Mouse (Mus musculus) thymus, adult 2 months (tissue): Measurements from ENCODE around the gene Smarca4. TPM values are rescaled to one million over a fixed set of nuclear protein-coding genes. Genes with fewer than 3 reads are reported as not detected.

Experiments used
- DNase-seq: peaks from one replicate; pipeline ENCODE4 v3.0.0; 2021
- H3K27ac ChIP-seq: fragments of 200-500 bp; 2 replicates; pipeline ENCODE4 v1.5.1; 2012; ENCODE audit warnings: low read length, control low read depth; ENCODE audit not compliant: control insufficient read depth, insufficient read depth
- H3K27me3 ChIP-seq: fragments of 200-500 bp; 2 replicates; pipeline ENCODE4 v1.6.1; 2012; ENCODE audit warnings: mild to moderate bottlenecking, low read length, moderate library complexity, mixed read lengths; ENCODE audit not compliant: control insufficient read depth, insufficient read depth
- H3K36me3 ChIP-seq: fragments of 200-500 bp; 2 replicates; pipeline ENCODE4 v1.6.1; 2012; ENCODE audit warnings: mild to moderate bottlenecking, low read length, moderate library complexity; ENCODE audit not compliant: control insufficient read depth, insufficient read depth
- H3K4me1 ChIP-seq: fragments of 200-500 bp; replicated peaks from 2 replicates; pipeline ENCODE4 v1.6.1; 2012; ENCODE audit warnings: low read length; ENCODE audit not compliant: control insufficient read depth, insufficient read depth
- H3K4me3 ChIP-seq: fragments of 200-500 bp; 2 replicates; pipeline ENCODE4 v1.5.1; 2012; ENCODE audit warnings: mild to moderate bottlenecking, low read length, control low read depth, moderate library complexity; ENCODE audit not compliant: control insufficient read depth, insufficient read depth
- CTCF ChIP-seq: fragments of 200-500 bp; IDR thresholded peaks from 2 replicates; pipeline ENCODE4 v1.5.1; 2012; ENCODE audit warnings: mild to moderate bottlenecking, control low read depth, low read length, moderate library complexity, borderline replicate concordance; ENCODE audit not compliant: control insufficient read depth, poor library complexity, insufficient read depth; ENCODE audit errors: extremely low read depth
- POLR2A ChIP-seq: fragments of 200-500 bp; IDR thresholded peaks from 2 replicates; pipeline ENCODE4 v1.6.1; 2012; ENCODE audit warnings: mild to moderate bottlenecking, low read length, control low read depth, moderate library complexity; ENCODE audit not compliant: control insufficient read depth, poor library complexity, insufficient read depth; ENCODE audit errors: extremely low read depth
- WGBS: fragments of 180-500 bp; shearing (Covaris S2); methylation state at CpG from one replicate; pipeline ENCODE4 v1.1.7; 2018; 5-methylcytosine and 5-hydroxymethylcytosine counted together
- polyA plus RNA-seq: library from polyadenylated mRNA; depleted of rRNA; stranded (reverse); fragments of >200 nt; gene quantifications from 2 replicates; pipeline ENCODE4 v1.2.3, GENCODE M21; 2012

Smarca4 gene
- polyA plus RNA-seq, 1 experiment = 156 TPM

- Histone ChIP-seq H3K4me3 (peak within 1 kb of the TSS; percentile 52), H3K27ac (no peak within 1 kb of the TSS), H3K4me1 (peaks cover 18% of the 10 kb centered on the region), H3K36me3 (no peaks in the 10 kb centered on the region), H3K27me3 (no peaks in the 10 kb centered on the region)
- DNase-seq = peak; percentile 51
- no peak for TF ChIP-seq CTCF
- WGBS = under 1% methylated on average over 47 of the region's 47 CpGs
These were observed 107.6 kb downstream of the Smarca4 start, which contains the start of gene Ldlr for GRCm38 (mm10) chr9:21723377-21724146. TSS of gene Ldlr (plus strand) at chr9:21723483.

DNA sequence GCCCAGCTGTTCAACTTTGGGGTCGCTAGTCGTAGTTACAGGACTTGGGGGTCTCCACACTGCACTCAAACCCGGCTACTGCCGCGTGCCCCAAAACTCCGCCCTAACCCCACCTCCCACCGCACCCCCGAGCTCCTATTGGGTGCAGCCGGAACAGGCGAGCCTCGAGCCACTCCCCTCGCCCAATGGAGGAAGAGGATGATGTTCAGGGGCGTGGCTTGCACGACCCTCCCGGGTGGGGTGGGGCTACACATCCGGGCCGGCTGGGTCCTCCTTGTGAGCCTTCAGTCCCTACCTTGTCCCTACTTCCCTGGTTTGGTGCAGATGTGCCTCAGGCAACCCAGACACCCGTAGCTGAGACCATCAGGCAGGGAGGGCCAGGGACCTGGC, 108.2 kb downstream of the Smarca4 start:
- H3K27me3 ChIP-seq = no peaks in the 10 kb centered on the region
- no peaks in the 10 kb centered on the region for H3K36me3 ChIP-seq
- peak; percentile 96 for DNase-seq
- under 1% methylated on average over 18 of the region's 18 CpGs for WGBS
- peak overlapping the region; percentile 52 for H3K4me3 ChIP-seq
- 0 out of 2 replicates have a peak, but pooled peaks have one; percentile 16 for TF ChIP-seq POLR2A
- TF ChIP-seq CTCF = 0 out of 2 replicates have a peak, but pooled peaks have one; percentile 42
- no peak overlapping the region for H3K27ac ChIP-seq
- H3K4me1 ChIP-seq = peaks cover 18% of the 10 kb centered on the region

GRCm38 (mm10) chr9:21725224-21726121, 109.5 kb downstream of the Smarca4 start:
- no peak for TF ChIP-seq CTCF
- TF ChIP-seq POLR2A = no peak
- no peak for DNase-seq
- no peak overlapping the region for H3K4me3 ChIP-seq
- H3K36me3 ChIP-seq = no peaks in the 10 kb centered on the region
- 63% methylated on average over 23 of the region's 23 CpGs for WGBS
- H3K27ac ChIP-seq = no peak overlapping the region
- peaks cover 18% of the 10 kb centered on the region for H3K4me1 ChIP-seq
- H3K27me3 ChIP-seq = no peaks in the 10 kb centered on the region

DNA sequence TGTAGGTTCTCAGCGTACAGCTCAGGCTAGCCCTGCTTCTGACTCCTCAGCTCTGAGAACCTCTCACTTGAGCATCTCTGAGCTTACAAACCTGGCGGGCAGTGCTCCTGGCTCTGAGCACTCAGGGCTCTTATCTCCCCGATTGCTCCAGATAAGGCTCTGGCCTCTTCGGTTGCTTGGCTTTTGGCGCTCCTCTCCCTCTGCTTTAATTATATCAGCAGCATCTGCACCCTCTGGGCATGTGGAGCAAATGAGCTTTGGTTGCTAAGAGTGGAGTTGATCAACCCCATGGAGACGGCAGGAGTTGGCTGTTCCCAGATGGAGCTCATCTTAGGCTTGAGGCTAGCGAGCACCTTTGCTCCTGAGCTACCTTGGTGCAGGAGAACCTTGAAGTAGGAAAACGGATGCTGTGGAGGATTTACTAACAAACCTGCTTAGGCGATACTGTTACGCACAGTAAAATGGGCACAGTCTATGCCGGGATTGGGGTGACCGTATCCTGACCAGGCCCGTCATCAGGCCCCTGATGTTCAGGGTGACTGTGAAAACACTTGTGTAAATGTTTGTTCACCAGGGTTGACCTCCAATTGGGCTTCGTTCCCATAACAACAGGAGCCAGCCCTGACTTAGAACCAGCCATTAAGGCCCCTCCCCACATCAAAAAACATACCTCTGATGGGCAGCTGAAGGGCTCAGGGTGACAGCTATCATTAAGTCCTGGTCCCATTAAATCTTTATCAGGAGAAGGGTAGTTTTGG, 110.4 kb downstream of the Smarca4 start:
- H3K27me3 ChIP-seq = no peaks in the 10 kb centered on the region
- 94% methylated on average over 14 of the region's 14 CpGs for WGBS

DNA sequence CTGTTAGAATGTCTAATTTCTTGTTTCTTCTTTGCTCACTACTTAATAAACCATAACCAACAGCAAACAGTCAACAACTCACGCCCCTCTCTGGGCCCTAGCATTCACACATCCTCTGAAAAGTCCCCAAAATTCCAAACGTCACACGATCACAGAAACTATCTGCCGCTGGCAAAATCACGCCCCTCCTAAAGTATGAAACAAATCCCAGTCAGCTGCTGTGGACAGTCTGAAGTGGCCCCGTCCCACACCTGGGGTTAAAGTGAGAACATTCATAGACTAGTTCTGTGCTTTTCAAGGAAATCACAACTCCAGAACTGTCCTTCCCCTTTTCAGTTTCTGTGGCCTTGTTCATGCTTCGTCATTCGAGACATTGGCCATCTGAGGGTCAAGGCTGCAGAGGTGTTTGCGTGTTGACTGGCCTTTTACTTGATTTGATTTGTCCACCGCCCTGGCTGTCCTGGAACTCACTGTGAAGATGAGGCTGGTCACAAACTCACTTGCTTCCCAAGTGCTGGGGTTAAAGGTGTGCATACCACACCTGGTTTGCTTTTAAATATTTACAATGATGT, 112.4 kb downstream of the Smarca4 start:
- no peaks in the 10 kb centered on the region for H3K27me3 ChIP-seq
- 87% methylated on average over 10 of the region's 10 CpGs for WGBS
- no peak overlapping the region for H3K4me3 ChIP-seq
- no peak for DNase-seq
- no peak overlapping the region for H3K27ac ChIP-seq
- no peaks in the 10 kb centered on the region; the same call in 1 of the 2 replicates for H3K36me3 ChIP-seq
- no peak for TF ChIP-seq POLR2A
- H3K4me1 ChIP-seq = peaks cover 14% of the 10 kb centered on the region

More for the DNA sequence above, 110.4 kb downstream of the Smarca4 start:
- Histone ChIP-seq H3K36me3 (no peaks in the 10 kb centered on the region), H3K4me3 (no peak overlapping the region), H3K4me1 (peaks cover 18% of the 10 kb centered on the region), H3K27ac (no peak overlapping the region)
- DNase-seq = no peak
- no peak for TF ChIP-seq POLR2A
- no peak for TF ChIP-seq CTCF

- no peak overlapping the region for H3K27ac ChIP-seq
- H3K36me3 ChIP-seq = no peaks in the 10 kb centered on the region; the same call in 1 of the 2 replicates
- 66% methylated on average over 7 of the region's 7 CpGs for WGBS
- no peak overlapping the region for H3K4me3 ChIP-seq
- H3K4me1 ChIP-seq = peaks cover 13% of the 10 kb centered on the region
- no peak for TF ChIP-seq POLR2A
- TF ChIP-seq CTCF = no peak
- no peak for DNase-seq
- no peaks in the 10 kb centered on the region for H3K27me3 ChIP-seq
These were observed 113.3 kb downstream of the Smarca4 start for GRCm38 (mm10) chr9:21729264-21729663.
